In genomic region chr14:88399270-88399669, GRCm38 (mm10) we compare ENCODE assay signal across 30 mouse cellular contexts.
A peak's percentile ranks its signal among the peaks of the same experiment; 100 is the strongest.
DNase-seq lines count a peak whose midpoint lies in the region; ATAC-seq lines count a peak whose summit lies in the region.
"Had no signal": no experiment of that assay in that cellular context is flagged by ENCODE, and none has a peak within 500 bp of the region (broad histone marks: within the 10 kb centered on the region; RNA-seq: fewer than 3 reads in every experiment).

No protein-coding gene starts in this region.

- ATAC-seq in midbrain, embryonic 11.5 days (ENCODE audit: low FRiP score), result peak; percentile 73
- no peak for ATAC-seq in midbrain, embryonic 13.5 days
- ATAC-seq: forebrain, embryonic 15.5 days; inflammation-experienced regulatory T-cells, adult 6 months; liver, embryonic 12.5 days; liver, postnatal 0 days; lung, postnatal 0 days had no signal

- H3K4me2 ChIP-seq in midbrain, embryonic 11.5 days, result no peak overlapping the region
- H3K4me2 ChIP-seq in midbrain, embryonic 13.5 days (replicated peaks), result no peak overlapping the region
- H3K4me2 ChIP-seq: embryonic facial prominence, embryonic 12.5 days; forebrain, embryonic 15.5 days; hindbrain, embryonic 15.5 days; kidney, embryonic 15.5 days; limb, embryonic 13.5 days; liver, embryonic 12.5 days; neural tube, embryonic 15.5 days had no signal

- H3K27me3 ChIP-seq in midbrain, embryonic 11.5 days (ENCODE audit: control insufficient read depth, insufficient read depth, low read length), result no peaks in the 10 kb centered on the region
- no peaks in the 10 kb centered on the region for H3K27me3 ChIP-seq in midbrain, embryonic 13.5 days
- H3K27me3 ChIP-seq: embryonic facial prominence, embryonic 12.5 days; forebrain, embryonic 15.5 days; hindbrain, embryonic 15.5 days; kidney, embryonic 15.5 days; limb, embryonic 13.5 days; liver, embryonic 12.5 days; neural tube, embryonic 15.5 days had no signal

- H3K4me1 ChIP-seq in midbrain, embryonic 11.5 days (ENCODE audit: control insufficient read depth, insufficient read depth, low read length), result no peaks in the 10 kb centered on the region
- H3K4me1 ChIP-seq in midbrain, embryonic 13.5 days (replicated peaks), result no peaks in the 10 kb centered on the region
- H3K4me1 ChIP-seq: embryonic facial prominence, embryonic 12.5 days; forebrain, embryonic 15.5 days; hindbrain, embryonic 10.5 days; hindbrain, embryonic 15.5 days; kidney, embryonic 15.5 days; liver, embryonic 12.5 days; neural tube, embryonic 15.5 days had no signal

- WGBS in midbrain, embryonic 11.5 days, result 12% methylated on average over 1 of the region's 1 CpGs
- WGBS in midbrain, embryonic 13.5 days, result 15% methylated on average over 1 of the region's 1 CpGs

- H3K4me3 ChIP-seq in midbrain, embryonic 11.5 days (ENCODE audit: low read depth, low read length), result no peak overlapping the region
- H3K4me3 ChIP-seq in midbrain, embryonic 13.5 days (replicated peaks), result no peak overlapping the region
- H3K4me3 ChIP-seq: embryonic facial prominence, embryonic 12.5 days; forebrain, embryonic 10.5 days; forebrain, embryonic 15.5 days; hindbrain, embryonic 10.5 days; hindbrain, embryonic 15.5 days; kidney, embryonic 15.5 days; left cerebral cortex, adult 2 months; limb, embryonic 13.5 days; liver, embryonic 12.5 days; neural tube, embryonic 15.5 days had no signal

- H3K9ac ChIP-seq in midbrain, embryonic 11.5 days (ENCODE audit: low read length), result no peak overlapping the region
- no peak overlapping the region for H3K9ac ChIP-seq in midbrain, embryonic 13.5 days (replicated peaks)
- H3K9ac ChIP-seq: embryonic facial prominence, embryonic 12.5 days; forebrain, embryonic 15.5 days; hindbrain, embryonic 15.5 days; kidney, embryonic 15.5 days; limb, embryonic 13.5 days; liver, embryonic 12.5 days; liver, postnatal 0 days; neural tube, embryonic 15.5 days had no signal

- no peak overlapping the region for H3K27ac ChIP-seq in midbrain, embryonic 11.5 days (ENCODE audit: low read depth, low read length)
- no peak overlapping the region for H3K27ac ChIP-seq in midbrain, embryonic 13.5 days
- H3K27ac ChIP-seq: embryonic facial prominence, embryonic 12.5 days; forebrain, embryonic 10.5 days; forebrain, embryonic 15.5 days; hindbrain, embryonic 10.5 days; hindbrain, embryonic 15.5 days; kidney, embryonic 15.5 days; left cerebral cortex, adult 2 months; limb, embryonic 13.5 days; liver, embryonic 12.5 days; neural tube, embryonic 15.5 days; stomach, postnatal 0 days had no signal

- DNase-seq in midbrain, embryonic 11.5 days (ENCODE audit: low spot score, missing footprints), result no peak
- peak; percentile 29 for DNase-seq in R1 (ENCODE audit: low read depth, low spot score)
- DNase-seq in embryo, embryonic 10 days (ENCODE audit: low spot score), result peak; percentile 3
- no peak for DNase-seq in layer of hippocampus, adult 8-10 months (ENCODE audit: low spot score in 2 of 2)
- DNase-seq in testis, postnatal 10 days (ENCODE audit: low spot score), result no peak
- DNase-seq: adrenal gland, postnatal 14 days; cerebellum, adult 11-12 months; cerebellum, adult 9-11 months; heart, postnatal 14 days; kidney, adult 11 months; kidney, postnatal 25 days; liver, postnatal 0 days; right cerebral cortex, postnatal 4 days; thymus, adult 2 months; thymus, postnatal 36 days had no signal

- no peaks in the 10 kb centered on the region; the same call in 1 of the 2 replicates for H3K9me3 ChIP-seq in midbrain, embryonic 11.5 days (ENCODE audit: control insufficient read depth, low read length)
- no peaks in the 10 kb centered on the region for H3K9me3 ChIP-seq in midbrain, embryonic 13.5 days
- H3K9me3 ChIP-seq: embryonic facial prominence, embryonic 12.5 days; forebrain, embryonic 10.5 days; forebrain, embryonic 15.5 days; hindbrain, embryonic 10.5 days; hindbrain, embryonic 15.5 days; kidney, embryonic 15.5 days; limb, embryonic 13.5 days; liver, embryonic 12.5 days; neural tube, embryonic 15.5 days had no signal

- H3K36me3 ChIP-seq in midbrain, embryonic 11.5 days (ENCODE audit: control insufficient read depth, insufficient read depth, low read length), result no peaks in the 10 kb centered on the region
- H3K36me3 ChIP-seq in midbrain, embryonic 13.5 days, result no peaks in the 10 kb centered on the region
- H3K36me3 ChIP-seq: embryonic facial prominence, embryonic 12.5 days; forebrain, embryonic 10.5 days; forebrain, embryonic 15.5 days; G1E; hindbrain, embryonic 10.5 days; hindbrain, embryonic 15.5 days; kidney, embryonic 15.5 days; limb, embryonic 13.5 days; liver, embryonic 12.5 days; neural tube, embryonic 15.5 days had no signal

Comparison
In these comparisons a context has a peak if more than half of its experiments do, and no peak if none do; other contexts are left out.
1. DNase-seq: peak in R1 (single experiment) and embryo, embryonic 10 days (single experiment); none in midbrain, embryonic 11.5 days (single experiment), layer of hippocampus, adult 8-10 months (0 of 2) and testis, postnatal 10 days (single experiment).